Mouse (Mus musculus) small intestine, adult 2 months (tissue): ENCODE results near the gene Pdcd1lg2. TPM values are rescaled to one million over a fixed set of nuclear protein-coding genes. Genes with fewer than 3 reads are reported as not detected.

Experiments used
- H3K27ac ChIP-seq: fragments of 200-500 bp; 2 replicates; pipeline ENCODE4 v1.5.1; 2012; ENCODE audit warnings: low read depth, low read length, control low read depth, inconsistent platforms; ENCODE audit not compliant: insufficient read depth
- H3K27me3 ChIP-seq: fragments of 200-500 bp; 2 replicates; pipeline ENCODE4 v1.6.1; 2012; ENCODE audit warnings: mild to moderate bottlenecking, moderate library complexity, low read length, inconsistent platforms; ENCODE audit not compliant: control insufficient read depth, insufficient read depth
- H3K36me3 ChIP-seq: fragments of 200-500 bp; 2 replicates; pipeline ENCODE4 v1.6.1; 2012; ENCODE audit warnings: mild to moderate bottlenecking, low read length, control low read depth, inconsistent platforms; ENCODE audit not compliant: control insufficient read depth, insufficient read depth
- H3K4me1 ChIP-seq: fragments of 200-500 bp; 2 replicates; pipeline ENCODE4 v1.6.1; 2012; ENCODE audit warnings: low read length, inconsistent platforms, mixed read lengths; ENCODE audit not compliant: control insufficient read depth, insufficient read depth, insufficient read length
- H3K4me3 ChIP-seq: fragments of 200-500 bp; 2 replicates; pipeline ENCODE4 v1.5.1; 2012; ENCODE audit warnings: low read depth, mild to moderate bottlenecking, control low read depth, inconsistent platforms, low read length, moderate library complexity
- CTCF ChIP-seq: fragments of 200-500 bp; IDR thresholded peaks from 2 replicates; pipeline ENCODE4 v1.5.1; 2012; ENCODE audit warnings: low read depth, mild to moderate bottlenecking, control low read depth, inconsistent platforms, low read length, moderate library complexity, mixed read lengths; ENCODE audit not compliant: insufficient replicate concordance, insufficient read length; ENCODE audit errors: extremely low read depth
- POLR2A ChIP-seq: fragments of 200-500 bp; IDR thresholded peaks from 2 replicates; pipeline ENCODE4 v1.6.1; 2012; ENCODE audit warnings: low read depth, mild to moderate bottlenecking, control low read depth, inconsistent platforms, low read length, moderate library complexity
- WGBS: fragments of 180-500 bp; shearing (Covaris S2); methylation state at CpG from one replicate; pipeline ENCODE4 v1.1.7; 2018; 5-methylcytosine and 5-hydroxymethylcytosine counted together
- polyA plus RNA-seq: library from polyadenylated mRNA; depleted of rRNA; stranded (reverse); fragments of >200 nt; gene quantifications from 2 replicates; pipeline ENCODE4 v1.2.3, GENCODE M21; 2012

The Pdcd1lg2 gene
- polyA plus RNA-seq, 1 experiment, result 0.33 TPM

DNA sequence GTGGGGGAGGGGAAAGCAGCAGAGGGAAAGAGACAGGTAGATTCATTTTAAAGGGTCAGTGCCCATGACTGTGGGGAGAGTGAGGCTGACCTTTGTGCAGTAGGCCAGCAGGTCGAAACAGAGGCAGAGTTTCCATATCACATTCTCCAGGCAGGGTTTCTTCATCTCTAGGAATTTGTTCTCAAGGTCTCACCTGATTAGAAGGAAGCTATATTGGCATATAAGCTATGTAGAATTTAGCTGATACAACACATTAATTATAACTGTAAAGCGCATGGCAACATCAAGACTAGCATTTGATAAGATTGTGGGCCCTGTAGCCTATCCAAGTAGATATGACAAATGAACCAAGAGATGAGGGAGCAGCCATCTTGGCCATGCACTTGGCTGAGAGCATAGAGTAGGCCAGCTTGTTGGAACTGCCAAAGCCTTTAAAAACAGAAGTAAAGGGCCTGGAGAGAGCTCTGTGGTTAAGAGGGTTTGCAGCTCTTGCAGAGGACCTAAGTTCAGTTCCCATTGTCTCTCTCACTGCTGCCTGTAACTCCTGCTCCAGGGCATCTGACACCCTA is 59.1 kb downstream of the Pdcd1lg2 start:
- Histone ChIP-seq H3K27me3 (no peaks in the 10 kb centered on the region), H3K4me3 (no peak overlapping the region), H3K27ac (no peak overlapping the region; the same call in 1 of the 2 replicates), H3K4me1 (peaks cover 11% of the 10 kb centered on the region; the same call in 1 of the 2 replicates), H3K36me3 (no peaks in the 10 kb centered on the region)
- no peak for TF ChIP-seq CTCF
- no peak for TF ChIP-seq POLR2A
- 48% methylated on average over 2 of the region's 2 CpGs for WGBS

DNA sequence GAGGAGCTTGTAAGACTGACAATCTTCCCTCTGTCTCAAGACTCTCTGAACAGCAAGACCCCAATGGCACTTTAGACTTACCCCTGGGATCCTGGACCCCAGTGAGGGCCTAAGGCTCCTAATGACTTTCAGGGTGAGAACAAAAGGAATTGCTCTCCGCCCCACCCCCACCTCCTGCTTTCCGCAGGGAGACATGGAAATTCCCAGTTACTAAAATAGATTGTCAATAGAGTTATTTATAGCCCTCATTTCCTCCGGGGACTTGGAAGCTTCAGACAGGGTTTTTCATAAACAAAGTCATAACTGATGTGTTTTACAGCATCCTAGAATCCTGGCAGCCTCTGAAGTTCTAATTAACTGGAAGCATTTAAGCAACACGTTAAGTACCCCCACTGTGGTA is 59.9 kb downstream of the Pdcd1lg2 start:
- no peak for TF ChIP-seq POLR2A
- TF ChIP-seq CTCF, result no peak
- Histone ChIP-seq H3K36me3 (no peaks in the 10 kb centered on the region), H3K27me3 (no peaks in the 10 kb centered on the region), H3K27ac (0 out of 2 replicates have a peak overlapping the region, but pooled peaks have one; percentile 26), H3K4me1 (peaks cover 12% of the 10 kb centered on the region; the same call in 1 of the 2 replicates), H3K4me3 (no peak overlapping the region)
- WGBS, result 19% methylated on average over 4 of the region's 4 CpGs

DNA sequence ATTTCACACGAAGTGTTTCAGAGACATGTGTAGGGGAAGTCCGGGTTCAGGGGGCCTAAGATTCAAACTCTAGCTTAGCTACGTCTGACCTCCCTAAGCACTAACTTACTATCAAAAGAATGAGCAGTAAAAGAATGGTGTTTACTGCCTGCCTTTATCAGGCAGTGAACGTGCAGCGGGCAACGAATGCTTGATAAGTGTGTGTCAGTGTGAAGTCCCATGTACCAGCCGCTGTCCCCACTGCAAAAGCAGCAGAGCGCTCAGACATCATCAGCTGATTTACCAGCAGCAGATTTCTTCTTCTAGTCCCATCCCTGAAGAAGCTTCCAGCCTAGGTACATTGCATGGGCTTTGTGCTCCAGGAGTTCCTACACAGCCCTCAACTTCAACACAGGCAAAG is 61.7 kb downstream of the Pdcd1lg2 start:
- H3K4me3 ChIP-seq, result no peak overlapping the region
- 35% methylated on average over 8 of the region's 8 CpGs for WGBS
- no peak overlapping the region for H3K27ac ChIP-seq
- no peaks in the 10 kb centered on the region for H3K36me3 ChIP-seq
- H3K27me3 ChIP-seq, result no peaks in the 10 kb centered on the region
- peaks cover 12% of the 10 kb centered on the region; the same call in 1 of the 2 replicates for H3K4me1 ChIP-seq
- TF ChIP-seq CTCF, result no peak
- TF ChIP-seq POLR2A, result no peak

DNA sequence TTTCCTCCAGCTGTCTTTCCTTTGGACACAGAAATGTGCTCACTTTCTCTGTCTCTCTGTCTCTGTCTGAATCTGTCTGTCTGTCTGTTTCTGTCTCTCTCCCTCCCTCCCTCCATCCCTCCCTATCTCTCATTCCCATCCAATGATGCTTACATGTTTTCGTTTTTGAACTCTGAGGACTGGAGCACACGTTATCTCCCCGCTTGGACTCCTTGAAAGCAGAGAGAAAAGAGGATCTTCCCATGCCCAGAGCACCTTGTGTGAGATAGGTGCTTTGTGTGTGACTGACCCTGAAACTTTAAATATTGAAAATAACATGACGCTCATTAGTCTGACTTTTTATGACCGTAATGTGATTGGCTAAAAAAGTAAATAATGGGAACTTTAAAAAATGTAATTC is 62.2 kb downstream of the Pdcd1lg2 start:
- H3K4me3 ChIP-seq, result no peak overlapping the region
- no peaks in the 10 kb centered on the region for H3K27me3 ChIP-seq
- no peak overlapping the region for H3K27ac ChIP-seq
- H3K4me1 ChIP-seq, result peaks cover 12% of the 10 kb centered on the region; the same call in 1 of the 2 replicates
- no peaks in the 10 kb centered on the region for H3K36me3 ChIP-seq
- TF ChIP-seq POLR2A (no peak), CTCF (no peak)
- 49% methylated on average over 5 of the region's 5 CpGs for WGBS

DNA sequence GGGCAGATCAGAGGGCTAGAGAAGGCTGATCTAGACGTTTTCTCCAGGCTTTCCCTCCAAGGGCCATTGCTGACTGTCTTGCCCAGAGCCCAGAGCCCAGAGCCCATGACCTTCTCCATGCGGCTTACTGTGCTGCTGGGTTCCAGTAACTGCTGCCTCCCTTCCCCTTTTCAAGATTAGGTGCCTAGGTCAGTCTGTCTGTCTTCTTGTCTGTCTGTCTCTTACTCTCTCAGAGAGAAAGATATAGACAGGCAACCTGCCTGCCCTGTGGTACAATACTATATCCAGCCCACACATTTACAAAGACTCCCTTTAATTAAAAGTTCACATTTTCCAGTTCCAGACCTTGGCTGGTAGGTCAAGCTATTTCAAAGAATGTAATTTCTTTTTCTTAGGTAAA is 64.1 kb downstream of the Pdcd1lg2 start:
- no peak overlapping the region for H3K4me3 ChIP-seq
- no peak overlapping the region for H3K27ac ChIP-seq
- no peaks in the 10 kb centered on the region for H3K27me3 ChIP-seq
- WGBS, result 48% methylated on average over 2 of the region's 2 CpGs
- TF ChIP-seq CTCF (no peak), POLR2A (no peak)
- H3K36me3 ChIP-seq, result no peaks in the 10 kb centered on the region
- H3K4me1 ChIP-seq, result peaks cover 10% of the 10 kb centered on the region; the same call in 1 of the 2 replicates

DNA sequence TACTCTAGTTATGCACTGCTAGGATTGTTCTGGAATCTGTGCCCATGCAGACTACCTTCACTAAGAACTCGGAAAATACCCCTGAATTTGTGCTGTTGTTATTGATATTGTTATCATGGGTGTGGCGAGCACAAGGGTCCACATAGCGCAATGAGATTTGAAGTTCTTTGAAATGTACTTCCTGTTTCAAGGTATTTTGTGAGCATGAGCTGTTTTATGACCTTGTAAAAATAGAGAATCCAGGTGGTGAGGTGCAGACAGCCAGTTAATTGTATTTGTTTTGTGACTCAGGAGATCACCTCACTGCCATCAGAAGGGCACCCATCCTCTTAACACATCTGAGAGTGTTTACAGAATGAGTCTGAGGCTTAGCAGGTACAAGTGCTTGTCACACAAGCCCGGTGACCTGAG is 64.5 kb downstream of the Pdcd1lg2 start:
- H3K27me3 ChIP-seq, result no peaks in the 10 kb centered on the region
- peaks cover 8% of the 10 kb centered on the region; the same call in 1 of the 2 replicates for H3K4me1 ChIP-seq
- no peaks in the 10 kb centered on the region for H3K36me3 ChIP-seq
- WGBS, result 19% methylated on average over 4 of the region's 4 CpGs
- no peak for TF ChIP-seq POLR2A
- TF ChIP-seq CTCF, result no peak
- H3K27ac ChIP-seq, result no peak overlapping the region
- no peak overlapping the region for H3K4me3 ChIP-seq

DNA sequence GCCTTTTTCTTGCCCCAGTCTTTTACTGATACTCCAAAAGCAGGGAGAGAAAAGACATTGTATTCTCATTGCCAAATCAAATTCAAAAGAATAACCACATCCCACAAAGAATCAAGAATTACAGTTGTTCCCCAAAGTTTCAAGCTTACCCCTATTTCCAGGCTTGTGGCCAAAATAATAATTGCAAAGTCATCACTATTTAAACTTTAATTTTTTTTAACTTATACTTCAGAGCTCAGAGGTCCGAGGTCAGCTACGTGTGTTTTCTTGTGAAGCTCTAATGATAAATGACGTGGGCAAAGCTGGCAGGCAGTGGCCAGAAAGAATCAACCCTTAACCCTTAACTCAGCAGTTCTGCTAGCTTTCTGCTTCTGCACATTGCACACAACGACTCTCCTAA is 67.9 kb downstream of the Pdcd1lg2 start:
- Histone ChIP-seq H3K27me3 (no peaks in the 10 kb centered on the region), H3K4me3 (no peak overlapping the region), H3K36me3 (no peaks in the 10 kb centered on the region), H3K4me1 (peaks cover 5% of the 10 kb centered on the region; the same call in 1 of the 2 replicates), H3K27ac (no peak overlapping the region)
- no peak for TF ChIP-seq CTCF
- no peak for TF ChIP-seq POLR2A
- 11% methylated on average over 4 of the region's 4 CpGs for WGBS
